Mouse (Mus musculus): ENCODE data around the gene Aloxe3. TPM values are rescaled to one million over a fixed set of nuclear protein-coding genes. Genes with fewer than 3 reads are reported as not detected.

The Aloxe3 gene
- polyA plus RNA-seq, 1 experiment: not detected

DNA sequence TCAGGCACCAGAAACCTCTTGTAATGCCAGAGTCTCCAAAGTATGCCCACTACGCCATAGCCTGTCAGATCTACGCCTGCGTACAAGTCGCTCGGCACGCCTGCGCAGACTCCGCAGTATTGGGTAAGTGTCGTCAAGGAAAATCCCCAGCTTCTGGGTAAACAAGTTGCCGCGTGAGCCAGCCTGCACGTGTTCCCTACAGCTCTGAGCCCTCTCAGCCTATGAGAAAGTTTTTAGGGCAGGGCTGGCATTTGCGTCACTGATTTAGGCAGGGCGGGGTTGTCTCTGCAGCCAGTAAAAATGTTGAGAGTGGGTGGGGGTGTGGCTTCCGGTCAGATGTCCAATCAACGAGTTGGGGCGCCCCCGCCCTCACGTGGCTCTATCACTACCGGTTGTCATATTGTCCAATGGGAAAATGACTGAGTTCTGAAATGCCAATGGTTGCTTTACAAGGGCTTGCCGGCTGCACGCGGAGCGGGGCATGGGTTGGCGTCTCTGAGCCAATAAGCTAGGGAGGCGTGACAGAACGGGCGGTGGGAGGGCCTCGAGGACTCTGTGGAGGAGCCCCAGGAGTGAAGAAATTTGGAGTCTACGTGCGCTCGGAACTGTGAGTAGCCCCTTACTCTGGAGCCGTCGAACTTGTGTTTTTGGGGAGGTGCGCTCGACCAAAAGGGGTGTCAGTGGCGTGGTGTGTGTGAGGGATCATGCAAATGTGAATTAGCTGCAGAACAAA lies 30.8 kb upstream of the Aloxe3 start, which contains the start of gene Per1:
Per1 (plus strand) TSS at position 521 of the 733 bp plus-strand sequence.
- Histone ChIP-seq H3K4me3 (ENCODE audit: insufficient read depth, low read length) (peak within 1 kb of the TSS; percentile 77), H3K4me1 (ENCODE audit: control insufficient read depth, insufficient read depth, low read length) (peaks cover 22% of the 10 kb centered on the region), H3K27ac (ENCODE audit: insufficient read depth, low read depth, low read length) (peak within 1 kb of the TSS; percentile 79)
- TF ChIP-seq CTCF (IDR thresholded peaks at IDR 0.05; ENCODE audit: low read depth, low read length) (no peak), POLR2A (IDR thresholded peaks at IDR 0.05; ENCODE audit: borderline replicate concordance, low read depth, low read length) (no peak)

DNA sequence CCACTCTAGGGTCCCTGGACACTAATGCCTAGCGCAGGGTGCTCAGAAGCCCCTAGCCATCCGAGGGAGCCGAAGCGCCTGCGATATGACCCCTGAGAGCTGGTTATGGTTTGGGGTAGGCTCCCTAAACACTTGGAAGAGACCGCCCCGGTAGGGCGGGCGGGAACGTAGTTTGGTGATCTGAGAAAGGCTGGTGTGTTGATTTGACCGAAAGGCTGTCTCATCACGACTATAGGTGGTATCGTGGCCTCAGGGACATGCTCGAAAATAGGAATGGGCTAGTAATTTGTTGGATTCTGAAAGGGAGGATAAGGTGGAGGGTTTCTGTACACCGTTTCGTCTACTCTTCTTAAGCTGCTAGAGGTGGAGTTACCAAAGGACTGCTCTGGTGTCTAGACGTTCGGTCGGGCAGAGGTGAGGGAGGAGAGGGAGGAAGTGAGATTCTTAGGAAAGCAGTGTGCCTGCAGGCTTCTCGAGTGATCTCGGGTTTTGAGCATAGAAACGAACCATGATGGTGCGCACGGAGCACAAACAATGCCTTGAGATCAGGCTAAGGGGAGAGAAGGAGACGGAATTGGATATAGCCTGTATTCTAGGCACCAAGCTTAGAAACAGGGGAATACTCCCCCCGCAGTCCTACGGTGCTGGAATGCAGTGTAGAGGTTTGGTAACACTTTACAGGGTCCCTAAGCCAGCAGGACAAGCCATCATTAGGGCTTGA lies 30.0 kb upstream of the Aloxe3 start:
- no peak for TF ChIP-seq CTCF (IDR thresholded peaks at IDR 0.05; ENCODE audit: low read depth, low read length)
- TF ChIP-seq POLR2A (IDR thresholded peaks at IDR 0.05; ENCODE audit: borderline replicate concordance, low read depth, low read length): no peak
- Histone ChIP-seq H3K27ac (ENCODE audit: insufficient read depth, low read depth, low read length) (peak overlapping the region; percentile 53), H3K4me3 (ENCODE audit: insufficient read depth, low read length) (peak overlapping the region; percentile 77), H3K4me1 (ENCODE audit: control insufficient read depth, insufficient read depth, low read length) (peaks cover 25% of the 10 kb centered on the region)

DNA sequence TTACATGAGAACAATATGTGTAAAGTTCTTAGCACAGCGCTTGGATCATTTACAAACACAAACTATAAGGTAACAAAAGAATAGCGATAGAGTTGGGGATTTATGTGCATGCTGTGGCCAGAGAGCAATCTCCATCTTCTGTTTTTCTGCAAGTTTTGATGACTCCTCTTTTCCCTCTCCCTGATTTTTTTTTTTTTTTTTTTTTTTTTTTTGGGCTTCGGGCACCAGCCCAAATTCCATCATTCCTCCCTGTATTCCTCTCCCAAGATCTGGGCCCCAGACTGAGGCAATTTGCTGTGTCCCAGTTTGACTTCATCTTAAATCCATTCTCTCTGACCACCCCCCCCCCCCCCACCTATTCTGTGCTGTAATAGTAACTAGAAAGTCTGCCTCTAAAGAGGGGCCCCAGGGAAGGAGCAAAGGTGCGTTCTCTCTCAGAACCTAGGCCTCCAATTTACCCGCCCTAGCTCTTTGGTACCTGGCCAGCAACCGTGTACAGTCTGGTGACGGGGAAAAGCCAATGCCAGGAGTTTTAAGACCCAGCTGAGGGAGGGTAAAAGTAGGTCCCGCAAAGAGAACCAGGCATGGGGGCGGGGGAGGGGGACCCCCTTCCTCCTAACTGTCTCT lies 29.2 kb upstream of the Aloxe3 start:
- peak overlapping the region; percentile 77 for H3K4me3 ChIP-seq (ENCODE audit: insufficient read depth, low read length)
- no peak overlapping the region for H3K27ac ChIP-seq (ENCODE audit: insufficient read depth, low read depth, low read length)
- peaks cover 32% of the 10 kb centered on the region for H3K4me1 ChIP-seq (ENCODE audit: control insufficient read depth, insufficient read depth, low read length)
- TF ChIP-seq CTCF (IDR thresholded peaks at IDR 0.05; ENCODE audit: low read depth, low read length) (no peak), POLR2A (IDR thresholded peaks at IDR 0.05; ENCODE audit: borderline replicate concordance, low read depth, low read length) (no peak)

DNA sequence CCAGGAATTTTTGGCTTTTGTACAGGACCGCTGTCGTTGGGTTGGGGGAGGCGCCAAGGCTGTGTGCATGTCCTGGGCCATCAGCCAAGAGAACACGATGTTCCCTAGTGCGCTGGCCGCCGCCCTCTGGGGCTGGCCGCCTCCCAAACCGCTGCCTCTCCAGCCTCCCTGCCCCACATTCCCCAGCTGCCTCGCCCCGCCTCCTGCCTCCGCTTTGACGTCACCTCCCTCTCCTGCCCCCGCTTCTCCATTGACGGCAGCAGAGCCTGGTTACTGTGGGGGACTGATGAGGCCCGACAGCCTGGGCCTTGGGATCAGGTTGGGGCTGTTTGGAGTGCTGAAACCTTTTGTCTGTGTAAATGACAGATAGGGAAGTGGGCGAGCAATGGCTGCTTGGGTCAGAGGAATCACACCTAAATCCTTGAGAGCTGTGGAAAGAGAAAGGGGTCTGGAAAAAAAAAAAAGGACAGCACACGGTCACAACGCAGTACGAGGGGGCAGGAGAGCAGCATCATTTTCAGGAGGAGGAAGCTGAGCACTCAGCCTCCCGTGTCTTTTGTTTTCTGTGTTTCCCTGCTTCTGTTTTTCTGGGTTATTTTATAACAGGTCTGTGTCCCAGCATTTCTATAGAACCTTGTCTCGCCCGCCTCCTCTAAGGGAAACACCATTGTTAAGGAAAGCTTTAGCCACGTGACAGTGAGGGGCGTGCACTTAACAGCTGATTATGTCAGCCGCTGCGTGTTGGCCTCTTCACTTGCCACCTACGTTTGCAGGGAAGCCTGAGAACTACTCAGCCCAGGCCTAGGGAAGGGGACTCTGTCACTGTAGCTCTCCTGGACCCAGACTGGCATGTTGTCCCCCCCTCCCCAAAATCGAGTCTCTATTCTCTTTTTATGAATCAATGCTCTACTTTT lies 28.5 kb upstream of the Aloxe3 start:
- Histone ChIP-seq H3K4me3 (ENCODE audit: insufficient read depth, low read length) (peak overlapping the region; percentile 38), H3K4me1 (ENCODE audit: control insufficient read depth, insufficient read depth, low read length) (peaks cover 39% of the 10 kb centered on the region)

DNA sequence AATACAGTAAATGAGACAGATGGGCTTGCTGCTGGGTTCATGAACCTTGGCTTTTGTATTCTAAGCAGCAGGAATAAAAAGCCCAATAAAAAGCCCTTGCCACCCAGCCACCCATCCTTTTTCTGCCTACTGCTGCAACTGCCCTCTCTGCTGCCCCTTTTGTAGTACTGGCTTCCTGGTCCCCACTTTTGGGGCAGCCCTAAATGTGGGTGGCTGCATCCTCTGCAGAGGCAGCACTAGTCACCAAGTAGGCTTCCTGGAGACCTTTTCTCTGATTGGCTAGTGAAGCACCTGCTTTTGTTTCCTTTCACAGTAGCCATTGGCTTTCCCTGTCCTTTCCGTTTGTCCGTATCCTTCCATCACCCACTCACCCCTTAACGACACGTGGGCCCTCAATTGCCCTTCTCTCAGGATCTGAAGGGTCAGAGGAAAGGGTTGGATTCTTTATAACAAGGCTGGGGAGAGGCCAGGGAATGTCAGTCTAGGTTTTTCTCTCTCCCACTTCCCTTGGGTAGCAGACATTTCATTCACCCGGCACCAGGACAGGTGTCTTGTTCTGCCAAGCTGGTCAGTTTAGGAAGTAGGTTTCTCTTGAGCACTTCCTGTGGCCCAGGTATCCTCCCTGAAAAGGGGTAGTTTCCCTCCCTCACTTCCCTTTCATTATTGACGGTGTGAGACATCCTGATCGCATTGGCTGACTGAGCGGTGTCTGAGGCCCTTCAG lies 27.5 kb upstream of the Aloxe3 start:
- Histone ChIP-seq H3K4me3 (ENCODE audit: insufficient read depth, low read length) (peak overlapping the region; percentile 19; the same call in 1 of the 2 replicates), H3K4me1 (ENCODE audit: control insufficient read depth, insufficient read depth, low read length) (peaks cover 46% of the 10 kb centered on the region), H3K27ac (ENCODE audit: insufficient read depth, low read depth, low read length) (peak overlapping the region; percentile 5; the same call in 1 of the 2 replicates)
- no peak for TF ChIP-seq CTCF (IDR thresholded peaks at IDR 0.05; ENCODE audit: low read depth, low read length)
- no peak for TF ChIP-seq POLR2A (IDR thresholded peaks at IDR 0.05; ENCODE audit: borderline replicate concordance, low read depth, low read length)

More for the DNA sequence above, 28.5 kb upstream of the Aloxe3 start:
- H3K27ac ChIP-seq (ENCODE audit: insufficient read depth, low read depth, low read length): peak overlapping the region; percentile 35
- TF ChIP-seq CTCF (IDR thresholded peaks at IDR 0.05; ENCODE audit: low read depth, low read length) (no peak), POLR2A (IDR thresholded peaks at IDR 0.05; ENCODE audit: borderline replicate concordance, low read depth, low read length) (no peak)

DNA sequence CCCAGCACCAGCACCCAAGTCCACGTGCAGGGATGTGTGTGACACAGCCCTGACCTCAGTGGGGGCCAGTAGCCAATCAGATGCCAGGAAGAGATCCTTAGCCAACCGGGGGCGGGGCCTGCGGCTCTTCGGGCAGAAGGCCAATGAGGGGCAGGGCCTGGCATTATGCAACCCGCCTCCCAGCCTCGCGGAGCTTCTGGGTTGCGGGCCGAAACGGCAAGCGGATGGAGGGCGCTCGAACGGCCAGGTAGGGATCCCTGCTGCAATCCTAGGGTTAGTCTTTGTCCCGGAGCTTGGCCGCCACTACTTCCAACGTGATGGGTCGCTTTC lies 27.0 kb upstream of the Aloxe3 start:
- peak overlapping the region; percentile 66 for H3K4me3 ChIP-seq (ENCODE audit: insufficient read depth, low read length)
- TF ChIP-seq POLR2A (IDR thresholded peaks at IDR 0.05; ENCODE audit: borderline replicate concordance, low read depth, low read length): no peak
- TF ChIP-seq CTCF (IDR thresholded peaks at IDR 0.05; ENCODE audit: low read depth, low read length): no peak
- H3K4me1 ChIP-seq (ENCODE audit: control insufficient read depth, insufficient read depth, low read length): peaks cover 46% of the 10 kb centered on the region
- peak overlapping the region; percentile 92 for H3K27ac ChIP-seq (ENCODE audit: insufficient read depth, low read depth, low read length)

DNA sequence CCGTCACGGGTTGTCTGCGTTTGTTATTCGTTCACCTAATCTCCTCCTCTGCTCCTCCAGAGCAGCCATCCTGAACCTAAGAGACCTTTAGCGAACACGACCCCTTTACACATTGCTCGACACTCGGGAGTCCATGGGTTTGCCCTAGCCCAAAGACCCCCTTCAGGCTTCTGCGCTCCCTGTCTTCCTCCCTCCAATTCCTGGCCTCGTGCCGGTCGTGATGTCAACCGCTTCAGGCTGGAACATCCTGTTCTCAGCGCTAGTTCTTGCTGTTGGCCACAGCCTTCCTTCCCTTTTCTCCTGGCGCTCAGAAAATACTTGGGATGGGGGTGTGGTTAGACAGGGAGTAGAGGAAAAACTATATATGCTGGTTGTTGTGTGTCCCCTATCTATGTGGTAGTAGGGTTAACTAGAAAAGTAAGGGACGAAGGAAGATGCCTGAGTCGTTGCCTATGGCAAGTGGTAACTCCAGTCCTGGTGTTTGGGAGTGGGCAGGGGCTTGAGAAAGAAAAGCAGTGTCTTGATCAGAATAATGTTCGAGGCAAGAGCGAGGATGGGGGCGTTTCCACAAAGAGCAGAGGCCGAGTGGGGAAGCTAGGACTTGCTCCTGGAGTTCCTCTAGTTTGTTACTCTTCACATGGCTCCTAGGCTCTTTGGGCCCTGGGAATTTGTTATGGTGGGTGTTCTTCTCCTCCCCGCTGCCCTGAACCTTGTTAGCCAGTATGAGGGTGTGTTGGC lies 26.4 kb upstream of the Aloxe3 start:
- Histone ChIP-seq H3K4me1 (ENCODE audit: control insufficient read depth, insufficient read depth, low read length) (peaks cover 46% of the 10 kb centered on the region), H3K27ac (ENCODE audit: insufficient read depth, low read depth, low read length) (peak overlapping the region; percentile 92), H3K4me3 (ENCODE audit: insufficient read depth, low read length) (peak overlapping the region; percentile 66)
- TF ChIP-seq POLR2A (IDR thresholded peaks at IDR 0.05; ENCODE audit: borderline replicate concordance, low read depth, low read length): no peak
- no peak for TF ChIP-seq CTCF (IDR thresholded peaks at IDR 0.05; ENCODE audit: low read depth, low read length)

DNA sequence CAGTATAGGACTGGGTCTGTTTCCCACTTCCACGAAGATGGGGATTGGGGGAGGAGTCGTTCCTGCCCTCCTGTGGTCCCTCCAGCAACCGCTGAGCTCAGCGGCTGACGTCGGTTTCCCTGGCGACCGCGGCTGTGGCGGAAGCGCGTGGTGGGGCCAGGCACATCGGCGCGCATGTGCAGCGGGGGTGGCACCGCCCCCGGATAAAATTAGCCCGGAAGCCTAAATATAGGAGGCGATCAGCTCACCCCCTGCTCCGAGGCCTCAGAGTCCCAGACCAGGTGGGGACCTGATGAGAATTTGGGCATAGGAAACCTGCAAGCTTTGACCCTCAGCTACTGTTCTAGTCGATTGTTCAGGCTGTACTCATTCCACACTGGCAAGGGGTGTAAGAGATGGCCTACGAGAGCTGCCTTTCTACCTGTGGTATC lies 25.8 kb upstream of the Aloxe3 start:
- peak overlapping the region; percentile 66 for H3K4me3 ChIP-seq (ENCODE audit: insufficient read depth, low read length)
- no peak for TF ChIP-seq POLR2A (IDR thresholded peaks at IDR 0.05; ENCODE audit: borderline replicate concordance, low read depth, low read length)
- TF ChIP-seq CTCF (IDR thresholded peaks at IDR 0.05; ENCODE audit: low read depth, low read length): no peak
- H3K27ac ChIP-seq (ENCODE audit: insufficient read depth, low read depth, low read length): peak overlapping the region; percentile 92
- H3K4me1 ChIP-seq (ENCODE audit: control insufficient read depth, insufficient read depth, low read length): peaks cover 44% of the 10 kb centered on the region
